In genomic region chr6:91659841-91660509, GRCm38 (mm10) we compare ENCODE assay signal across 7 mouse cellular contexts. TPM values are rescaled to one million over a fixed set of nuclear protein-coding genes. Genes with fewer than 3 reads are reported as not detected.
DNase-seq lines count a peak whose midpoint lies in the region; ATAC-seq and TF ChIP-seq lines count a peak whose summit lies in the region.

No protein-coding gene starts in this region.

- 61% methylated on average over 2 of the region's 2 CpGs for WGBS in heart, embryonic 15.5 days
- 46% methylated on average over 2 of the region's 2 CpGs for WGBS in limb, embryonic 13.5 days
- WGBS in stomach, postnatal 0 days, result 53% methylated on average over 2 of the region's 2 CpGs

- peaks cover 31% of the 10 kb centered on the region for H3K4me1 ChIP-seq in heart, embryonic 15.5 days (replicated peaks)
- peaks cover 6% of the 10 kb centered on the region for H3K4me1 ChIP-seq in limb, embryonic 13.5 days
- H3K4me1 ChIP-seq in stomach, postnatal 0 days (replicated peaks; ENCODE audit: control insufficient read depth, insufficient read depth), result no peaks in the 10 kb centered on the region

- no peak overlapping the region for H3K4me3 ChIP-seq in heart, embryonic 15.5 days
- H3K4me3 ChIP-seq in limb, embryonic 13.5 days, result no peak overlapping the region
- no peak overlapping the region for H3K4me3 ChIP-seq in stomach, postnatal 0 days (ENCODE audit: low read depth, low read length)

- H3K9ac ChIP-seq in heart, embryonic 15.5 days, result no peak overlapping the region
- no peak overlapping the region for H3K9ac ChIP-seq in limb, embryonic 13.5 days
- H3K9ac ChIP-seq in stomach, postnatal 0 days (ENCODE audit: low read length), result no peak overlapping the region

- H3K27ac ChIP-seq in heart, embryonic 15.5 days, result peak overlapping the region; percentile 27; the same call in 1 of the 2 replicates
- H3K27ac ChIP-seq in limb, embryonic 13.5 days, result peak overlapping the region; percentile 6; the same call in 1 of the 2 replicates
- H3K27ac ChIP-seq in stomach, postnatal 0 days (replicated peaks), result peak overlapping the region; percentile 45; the same call in 1 of the 2 replicates

- TF ChIP-seq CTCF in stomach, postnatal 0 days (IDR thresholded peaks at IDR 0.05; ENCODE audit: low read depth), result peak; percentile 25

- H3K9me3 ChIP-seq in heart, embryonic 15.5 days (replicated peaks), result no peaks in the 10 kb centered on the region
- no peaks in the 10 kb centered on the region for H3K9me3 ChIP-seq in limb, embryonic 13.5 days
- no peaks in the 10 kb centered on the region for H3K9me3 ChIP-seq in stomach, postnatal 0 days (ENCODE audit: control insufficient read depth, low read length)

- no peaks in the 10 kb centered on the region for H3K36me3 ChIP-seq in heart, embryonic 15.5 days
- H3K36me3 ChIP-seq in limb, embryonic 13.5 days, result no peaks in the 10 kb centered on the region
- no peaks in the 10 kb centered on the region for H3K36me3 ChIP-seq in stomach, postnatal 0 days (ENCODE audit: control insufficient read depth, insufficient read depth, low read length)

- ATAC-seq in heart, embryonic 15.5 days (replicated peaks; ENCODE audit: insufficient number of reproducible peaks, insufficient read depth, low FRiP score, low read depth), result 0 out of 2 replicates have a peak, but pooled peaks have one; percentile 16
- no peak for ATAC-seq in limb, embryonic 13.5 days (ENCODE audit: low FRiP score, low read depth)
- peak; percentile 57 for ATAC-seq in stomach, postnatal 0 days (ENCODE audit: low FRiP score, low TSS enrichment)

- peak; percentile 17 for DNase-seq in CD4-positive helper T cell, adult 2 months (ENCODE audit: low read depth, low spot score)
- DNase-seq in MN1 (ENCODE audit: low spot score), result peak; percentile 10
- DNase-seq in stomach, postnatal 0 days (ENCODE audit: low spot score), result peak; percentile 47
- DNase-seq in spleen, postnatal 10 days (ENCODE audit: low spot score in 2 of 2), result no peak
- no peak for DNase-seq in layer of hippocampus, adult 9-10 months (ENCODE audit: low spot score)

- no peak for TF ChIP-seq EP300 in stomach, postnatal 0 days (optimal IDR thresholded peaks at IDR 0.05)

- H3K27me3 ChIP-seq in heart, embryonic 15.5 days, result no peaks in the 10 kb centered on the region; the same call in 1 of the 2 replicates
- H3K27me3 ChIP-seq in limb, embryonic 13.5 days, result no peaks in the 10 kb centered on the region
- H3K27me3 ChIP-seq in stomach, postnatal 0 days (ENCODE audit: control insufficient read depth, insufficient read depth, low read length), result no peaks in the 10 kb centered on the region

- no peak overlapping the region for H3K4me2 ChIP-seq in heart, embryonic 15.5 days
- no peak overlapping the region for H3K4me2 ChIP-seq in limb, embryonic 13.5 days (replicated peaks)
- H3K4me2 ChIP-seq in stomach, postnatal 0 days (replicated peaks; ENCODE audit: low read depth), result no peak overlapping the region

RNA-seq across cellular contexts. Expression of gene Slc6a6, which starts 23.9 kb away (rescaled TPM):
- 72.5 and 74.9 TPM in 2 replicates for polyA plus RNA-seq in heart, embryonic 15.5 days (2015; fragmentation: Nextera tagmentation; extraction: Ambion mirVana)
- 48.7 and 51.1 TPM in 2 replicates for polyA plus RNA-seq in limb, embryonic 13.5 days (2015; fragmentation: Nextera tagmentation; extraction: Ambion mirVana)
- 55.3 and 66.5 TPM in 2 replicates for polyA plus RNA-seq in stomach, postnatal 0 days (2015; fragmentation: Nextera tagmentation; extraction: Ambion mirVana)

Comparison
In these comparisons a context has a peak if more than half of its experiments do, and no peak if none do; other contexts are left out.
1. DNase-seq: peak in CD4-positive helper T cell, adult 2 months (single experiment), MN1 (single experiment) and stomach, postnatal 0 days (single experiment); none in spleen, postnatal 10 days (0 of 2) and layer of hippocampus, adult 9-10 months (single experiment).
2. Peak in every context shown above with its lines, with median percentiles within 50 percentile points of each other: H3K27ac ChIP-seq.